8 mouse cellular contexts compared by ENCODE assay signal in genomic region chr11:69914372-69914764, GRCm38 (mm10). TPM values are rescaled to one million over a fixed set of nuclear protein-coding genes. Genes with fewer than 3 reads are reported as not detected.
DNase-seq lines count a peak whose midpoint lies in the region; ATAC-seq lines count a peak whose summit lies in the region.

No protein-coding gene starts in this region.

- peaks cover 53% of the 10 kb centered on the region for H3K4me1 ChIP-seq in kidney, embryonic 15.5 days
- peaks cover 13% of the 10 kb centered on the region for H3K4me1 ChIP-seq in hindbrain, embryonic 11.5 days (replicated peaks; ENCODE audit: control insufficient read depth, insufficient read depth, low read length)
- peaks cover 67% of the 10 kb centered on the region for H3K4me1 ChIP-seq in megakaryocyte, embryonic 14.5 days

- no peaks in the 10 kb centered on the region for H3K9me3 ChIP-seq in kidney, embryonic 15.5 days (replicated peaks)
- no peaks in the 10 kb centered on the region for H3K9me3 ChIP-seq in hindbrain, embryonic 11.5 days (ENCODE audit: control insufficient read depth, low read length)
- H3K9me3 ChIP-seq in megakaryocyte, embryonic 14.5 days = no peaks in the 10 kb centered on the region

- ATAC-seq in kidney, embryonic 15.5 days (replicated peaks; ENCODE audit: low FRiP score) = no peak
- no peak for ATAC-seq in hindbrain, embryonic 11.5 days (ENCODE audit: low FRiP score)

- DNase-seq in kidney, adult 18-20 months = no peak
- DNase-seq in adipocyte (ENCODE audit: low spot score) (peak; percentile 69), MN1 (ENCODE audit: low spot score) (no peak)
- no peak for DNase-seq in hindbrain, embryonic 11.5 days (ENCODE audit: low spot score)
- DNase-seq in urinary bladder, postnatal 36 days (ENCODE audit: low spot score in 2 of 2) = no peak
- DNase-seq in urinary bladder, postnatal 25 days (ENCODE audit: low spot score) = no peak

- H3K27me3 ChIP-seq in kidney, embryonic 15.5 days = no peaks in the 10 kb centered on the region
- no peaks in the 10 kb centered on the region for H3K27me3 ChIP-seq in hindbrain, embryonic 11.5 days (ENCODE audit: control insufficient read depth, insufficient read depth, low read length)
- H3K27me3 ChIP-seq in megakaryocyte, embryonic 14.5 days (replicated peaks) = no peaks in the 10 kb centered on the region

- peak overlapping the region; percentile 93 for H3K27ac ChIP-seq in kidney, embryonic 15.5 days
- peak overlapping the region; percentile 84 for H3K27ac ChIP-seq in hindbrain, embryonic 11.5 days (ENCODE audit: low read depth, low read length)

- peak overlapping the region; percentile 72 for H3K4me3 ChIP-seq in kidney, embryonic 15.5 days (replicated peaks)
- peak overlapping the region; percentile 91 for H3K4me3 ChIP-seq in hindbrain, embryonic 11.5 days (ENCODE audit: low read depth, low read length)
- peak overlapping the region; percentile 98 for H3K4me3 ChIP-seq in megakaryocyte, embryonic 14.5 days (replicated peaks)

- peak overlapping the region; percentile 87 for H3K4me2 ChIP-seq in kidney, embryonic 15.5 days
- peak overlapping the region; percentile 92 for H3K4me2 ChIP-seq in hindbrain, embryonic 11.5 days (replicated peaks; ENCODE audit: low read depth, low read length)

- WGBS in kidney, embryonic 15.5 days = 3% methylated on average over 17 of the region's 17 CpGs
- WGBS in hindbrain, embryonic 11.5 days = 1% methylated on average over 17 of the region's 17 CpGs

- peaks cover 88% of the 10 kb centered on the region for H3K36me3 ChIP-seq in kidney, embryonic 15.5 days
- peaks cover 35% of the 10 kb centered on the region for H3K36me3 ChIP-seq in hindbrain, embryonic 11.5 days (ENCODE audit: control insufficient read depth, insufficient read depth, low read length)
- peaks cover 87% of the 10 kb centered on the region for H3K36me3 ChIP-seq in megakaryocyte, embryonic 14.5 days (replicated peaks; ENCODE audit: low read length)

- peak overlapping the region; percentile 76 for H3K9ac ChIP-seq in kidney, embryonic 15.5 days
- peak overlapping the region; percentile 94 for H3K9ac ChIP-seq in hindbrain, embryonic 11.5 days (ENCODE audit: low read depth, low read length)

RNA-seq across cellular contexts. Expression of gene Gps2, which starts 0.7 kb away (rescaled TPM):
- polyA plus RNA-seq in kidney, embryonic 15.5 days (2015; fragmentation: Nextera tagmentation; extraction: Ambion mirVana) = 77.8 and 86.2 TPM in 2 replicates
- polyA plus RNA-seq in hindbrain, embryonic 11.5 days (2014; fragmentation: Nextera tagmentation; extraction: Ambion mirVana) = 84.3 and 89.0 TPM in 2 replicates
- polyA plus RNA-seq in megakaryocyte, embryonic 14.5 days (2012; ENCODE audit: insufficient read depth, low replicate concordance) = 116 and 124 TPM in 2 replicates

RNA-seq across cellular contexts. Expression of gene Eif5a, which starts 7.4 kb away (rescaled TPM):
- polyA plus RNA-seq in kidney, embryonic 15.5 days (2015; fragmentation: Nextera tagmentation; extraction: Ambion mirVana) = 1,729 and 1,795 TPM in 2 replicates
- polyA plus RNA-seq in hindbrain, embryonic 11.5 days (2014; fragmentation: Nextera tagmentation; extraction: Ambion mirVana) = 1,842 and 1,860 TPM in 2 replicates
- polyA plus RNA-seq in megakaryocyte, embryonic 14.5 days (2012; ENCODE audit: insufficient read depth, low replicate concordance) = 2,079 and 2,119 TPM in 2 replicates

RNA-seq across cellular contexts. Expression of gene Neurl4, which starts 13.5 kb away (rescaled TPM):
- 9.3 and 10.8 TPM in 2 replicates for polyA plus RNA-seq in kidney, embryonic 15.5 days (2015; fragmentation: Nextera tagmentation; extraction: Ambion mirVana)
- polyA plus RNA-seq in hindbrain, embryonic 11.5 days (2014; fragmentation: Nextera tagmentation; extraction: Ambion mirVana) = 15.0 and 20.6 TPM in 2 replicates
- polyA plus RNA-seq in megakaryocyte, embryonic 14.5 days (2012; ENCODE audit: insufficient read depth, low replicate concordance) = 17.6 and 26.8 TPM in 2 replicates

RNA-seq across cellular contexts. Expression of gene 2810408A11Rik, which starts 13.6 kb away (rescaled TPM):
- 12.6 and 13.0 TPM in 2 replicates for polyA plus RNA-seq in kidney, embryonic 15.5 days (2015; fragmentation: Nextera tagmentation; extraction: Ambion mirVana)
- 14.5 and 14.7 TPM in 2 replicates for polyA plus RNA-seq in hindbrain, embryonic 11.5 days (2014; fragmentation: Nextera tagmentation; extraction: Ambion mirVana)
- 0.25 TPM in 1 of 2 replicates, not detected in the other for polyA plus RNA-seq in megakaryocyte, embryonic 14.5 days (2012; ENCODE audit: insufficient read depth, low replicate concordance)

RNA-seq across cellular contexts. Expression of gene Acap1, which starts 19.0 kb away (rescaled TPM):
- polyA plus RNA-seq in kidney, embryonic 15.5 days (2015; fragmentation: Nextera tagmentation; extraction: Ambion mirVana) = 0.58 and 0.62 TPM in 2 replicates
- 0.45 and 1.4 TPM in 2 replicates for polyA plus RNA-seq in hindbrain, embryonic 11.5 days (2014; fragmentation: Nextera tagmentation; extraction: Ambion mirVana)
- 47.6 and 58.4 TPM in 2 replicates for polyA plus RNA-seq in megakaryocyte, embryonic 14.5 days (2012; ENCODE audit: insufficient read depth, low replicate concordance)
